Mouse (Mus musculus): ENCODE results near the gene Fgfr2.

DNA sequence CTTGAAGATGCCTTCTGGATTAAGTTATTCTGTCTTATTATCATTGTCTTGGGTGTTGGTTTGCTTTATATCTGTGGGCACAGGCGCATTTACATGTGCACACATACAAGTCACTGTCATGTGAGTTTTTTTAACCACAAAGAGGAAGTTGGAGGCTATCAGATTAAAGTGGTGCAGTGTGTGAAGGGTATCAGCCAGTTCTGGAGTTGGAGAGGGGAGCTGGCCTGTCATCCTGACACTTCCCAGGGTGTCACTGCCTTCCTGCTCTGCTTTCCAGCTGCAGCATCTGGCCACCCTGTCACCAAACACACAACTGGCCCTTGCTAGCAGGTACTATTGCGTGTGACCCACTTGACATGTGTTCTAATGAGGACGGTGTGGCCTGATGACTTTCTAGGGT lies 436.6 kb downstream of the Fgfr2 start:
- TF ChIP-seq CHD2 (IDR thresholded peaks at IDR 0.05; ENCODE audit: low read depth, low read length) (no peak), ZC3H11A (IDR thresholded peaks at IDR 0.05; ENCODE audit: borderline replicate concordance, low read depth, low read length) (no peak), HCFC1 (IDR thresholded peaks at IDR 0.05; ENCODE audit: borderline replicate concordance, insufficient read depth, low read length) (no peak), MAFK (IDR thresholded peaks at IDR 0.05; ENCODE audit: insufficient read depth, low read depth, low read length) (no peak)
